Mouse (Mus musculus) layer of hippocampus, adult 18-20 months (tissue): ENCODE data around the gene Barhl1. TPM values are rescaled to one million over a fixed set of nuclear protein-coding genes. Genes with fewer than 3 reads are reported as not detected.

Source experiments
- DNase-seq, 2 experiments: peaks; one replicate each; pipeline ENCODE4 v3.0.0; 2022; ENCODE audit warnings: low spot score in 2 of 2
- total RNA-seq, 2 experiments: library from RNA; stranded (reverse); gene quantifications; 2 replicates each; pipeline ENCODE4 v1.2.3; 2021

The Barhl1 gene
- total RNA-seq, 2 experiments from 2014 or later = not detected

GRCm38 (mm10) chr2:28875554-28875953 is 40.9 kb downstream of the Barhl1 start:
- DNase-seq = peak in 1 of 2 experiments; percentile 11

GRCm38 (mm10) chr2:28867495-28867894 is 49.0 kb downstream of the Barhl1 start:
- peak in 1 of 2 experiments; percentile 17 for DNase-seq

- DNase-seq = no peak
Measured at GRCm38 (mm10) chr2:28863857-28864256, 52.6 kb downstream of the Barhl1 start.

GRCm38 (mm10) chr2:28860678-28861423 is 55.6 kb downstream of the Barhl1 start:
- no peak for DNase-seq

GRCm38 (mm10) chr2:28859303-28859702 is 57.2 kb downstream of the Barhl1 start:
- no peak for DNase-seq

Other genes starting within 250 kb of the Barhl1 start
- gene Spaca9, start 216.9 kb downstream of the Barhl1 start, total RNA-seq = not detected
- 1 to 10 TPM in 1 of 2 experiments, under 1 TPM in 1; 0.87 to 1.2 TPM for gene Ak8, start 216.5 kb downstream of the Barhl1 start, total RNA-seq
- 10 to 100 TPM; 34.9 to 35.4 TPM for gene Gtf3c4, start 76.3 kb downstream of the Barhl1 start, total RNA-seq
- 1 to 10 TPM; 7.1 to 9.9 TPM for gene Ddx31, start 76.3 kb downstream of the Barhl1 start, total RNA-seq
- 1 to 10 TPM; 1.2 to 1.6 TPM for gene Cfap77, start 138.4 kb upstream of the Barhl1 start, total RNA-seq
- gene Ttf1, start 143.6 kb upstream of the Barhl1 start, total RNA-seq = 10 to 100 TPM; 10.8 to 11.0 TPM
- 10 to 100 TPM; 41.2 to 45.0 TPM for gene Setx, start 207.5 kb upstream of the Barhl1 start, total RNA-seq